Mouse (Mus musculus) limb, embryonic 15.5 days (tissue): Measurements from ENCODE around the gene Amd1. TPM values are rescaled to one million over a fixed set of nuclear protein-coding genes. Genes with fewer than 3 reads are reported as not detected.
"Not testable (repeated sequence)": the region's sequence is repeated elsewhere in the genome, so short reads cannot be mapped to it uniquely, and the experiment has no call there.

Source experiments
- ATAC-seq: fragments of 200-750 bp; cut with Nextera tagmentation; 2 replicates; pipeline ENCODE4 v1.8.0; 2017; ENCODE audit warnings: low read depth, moderate TSS enrichment; ENCODE audit not compliant: insufficient number of reproducible peaks, low FRiP score, low TSS enrichment
- H3K27ac ChIP-seq: fragments of 300-500 bp; sonication (generic); 2 replicates; pipeline ENCODE4 v1.5.1; 2015; ENCODE audit warnings: moderate library complexity, mild to moderate bottlenecking, inconsistent platforms
- H3K27me3 ChIP-seq: fragments of 300-500 bp; sonication (generic); 2 replicates; pipeline ENCODE4 v1.6.1; 2015; ENCODE audit warnings: inconsistent platforms
- H3K36me3 ChIP-seq: fragments of 300-500 bp; sonication (generic); 2 replicates; pipeline ENCODE4 v1.6.1; 2015; ENCODE audit warnings: inconsistent platforms
- H3K4me1 ChIP-seq: fragments of 300-500 bp; sonication (generic); 2 replicates; pipeline ENCODE4 v1.6.1; 2015; ENCODE audit warnings: inconsistent platforms
- H3K4me2 ChIP-seq: fragments of 300-500 bp; sonication (generic); 2 replicates; pipeline ENCODE4 v1.6.1; 2015; ENCODE audit warnings: mild to moderate bottlenecking, inconsistent platforms
- H3K4me3 ChIP-seq: fragments of 300-500 bp; sonication (generic); 2 replicates; pipeline ENCODE4 v1.5.1; 2015; ENCODE audit warnings: mild to moderate bottlenecking, inconsistent platforms
- H3K9ac ChIP-seq: fragments of 300-500 bp; sonication (generic); 2 replicates; pipeline ENCODE4 v1.6.1; 2015; ENCODE audit warnings: inconsistent platforms
- H3K9me3 ChIP-seq: fragments of 300-500 bp; sonication (generic); 2 replicates; pipeline ENCODE4 v1.6.1; 2016; ENCODE audit warnings: inconsistent platforms
- WGBS: fragments of 180-500 bp; shearing (Covaris S2); methylation state at CpG from one replicate; pipeline ENCODE4 v1.1.7; 2015; 5-methylcytosine and 5-hydroxymethylcytosine counted together
- polyA plus RNA-seq: library from polyadenylated mRNA; unstranded; fragments of >200 nt; fragmentation: Nextera tagmentation; extraction: Ambion mirVana; gene quantifications from 2 replicates; pipeline ENCODE4 v1.2.1, GENCODE M21; 2015

The Amd1 gene
- polyA plus RNA-seq, 1 experiment from 2014 or later = 45.8 TPM

GRCm38 (mm10) chr10:40330262-40330661 is 28.3 kb upstream of the Amd1 start:
- ATAC-seq = no peak
- Histone ChIP-seq H3K9ac (no peak overlapping the region), H3K4me3 (no peak overlapping the region), H3K4me2 (no peak overlapping the region), H3K4me1 (no peaks in the 10 kb centered on the region), H3K27ac (no peak overlapping the region), H3K9me3 (no peaks in the 10 kb centered on the region), H3K27me3 (no peaks in the 10 kb centered on the region), H3K36me3 (no peaks in the 10 kb centered on the region)
- WGBS = 73% methylated on average over 1 of the region's 1 CpGs

DNA sequence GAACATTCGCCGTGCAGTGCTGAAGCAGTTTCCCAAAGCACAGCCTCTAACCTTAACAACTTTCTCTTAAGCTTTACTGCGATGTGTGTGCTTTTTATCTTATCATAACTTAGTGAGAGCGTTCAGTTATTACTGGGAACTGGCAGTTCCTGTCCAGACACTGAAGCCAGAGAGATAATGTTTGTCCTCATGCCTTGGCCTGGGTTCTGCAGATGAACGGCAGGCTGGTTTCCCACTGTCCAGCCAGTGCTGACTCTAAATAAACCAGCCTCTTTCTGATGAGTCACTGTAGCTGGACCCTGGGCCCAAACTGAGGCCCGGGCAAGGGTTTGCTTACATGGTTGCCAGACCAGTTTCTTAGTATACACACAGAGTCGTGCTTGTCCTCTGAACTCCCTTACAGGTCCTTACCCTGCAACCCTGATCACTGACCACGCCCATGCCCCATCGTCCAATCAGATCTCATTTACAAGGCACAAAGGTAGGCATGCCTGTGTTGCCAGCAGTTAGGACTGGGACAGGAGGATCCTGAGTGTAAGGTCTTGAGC is 26.1 kb upstream of the Amd1 start:
- Histone ChIP-seq H3K4me1 (no peaks in the 10 kb centered on the region), H3K9me3 (no peaks in the 10 kb centered on the region), H3K9ac (no peak overlapping the region), H3K4me3 (no peak overlapping the region), H3K36me3 (no peaks in the 10 kb centered on the region), H3K4me2 (no peak overlapping the region), H3K27ac (no peak overlapping the region), H3K27me3 (no peaks in the 10 kb centered on the region)
- 75% methylated on average over 9 of the region's 9 CpGs for WGBS
- no peak for ATAC-seq

GRCm38 (mm10) chr10:40320306-40320705 is 18.3 kb upstream of the Amd1 start:
- Histone ChIP-seq H3K9ac (no peak overlapping the region), H3K4me1 (no peaks in the 10 kb centered on the region), H3K4me2 (no peak overlapping the region), H3K9me3 (no peaks in the 10 kb centered on the region), H3K36me3 (no peaks in the 10 kb centered on the region), H3K4me3 (no peak overlapping the region), H3K27me3 (no peaks in the 10 kb centered on the region), H3K27ac (no peak overlapping the region)
- WGBS = 82% methylated on average over 10 of the region's 10 CpGs
- ATAC-seq = no peak

- Histone ChIP-seq H3K36me3 (no peaks in the 10 kb centered on the region), H3K4me1 (no peaks in the 10 kb centered on the region), H3K9ac (no peak overlapping the region), H3K27me3 (no peaks in the 10 kb centered on the region), H3K4me3 (no peak overlapping the region), H3K27ac (no peak overlapping the region), H3K4me2 (no peak overlapping the region), H3K9me3 (no peaks in the 10 kb centered on the region)
- WGBS = 40% methylated on average over 7 of the region's 7 CpGs
- no peak for ATAC-seq
Measured at GRCm38 (mm10) chr10:40316841-40317585, 15.0 kb upstream of the Amd1 start.

GRCm38 (mm10) chr10:40312781-40313180 is 10.8 kb upstream of the Amd1 start:
- Histone ChIP-seq H3K27ac (no peak overlapping the region), H3K4me1 (no peaks in the 10 kb centered on the region), H3K9ac (no peak overlapping the region), H3K27me3 (no peaks in the 10 kb centered on the region), H3K9me3 (no peaks in the 10 kb centered on the region), H3K4me3 (no peak overlapping the region), H3K4me2 (no peak overlapping the region), H3K36me3 (no peaks in the 10 kb centered on the region)
- 76% methylated on average over 4 of the region's 4 CpGs for WGBS
- ATAC-seq = no peak

DNA sequence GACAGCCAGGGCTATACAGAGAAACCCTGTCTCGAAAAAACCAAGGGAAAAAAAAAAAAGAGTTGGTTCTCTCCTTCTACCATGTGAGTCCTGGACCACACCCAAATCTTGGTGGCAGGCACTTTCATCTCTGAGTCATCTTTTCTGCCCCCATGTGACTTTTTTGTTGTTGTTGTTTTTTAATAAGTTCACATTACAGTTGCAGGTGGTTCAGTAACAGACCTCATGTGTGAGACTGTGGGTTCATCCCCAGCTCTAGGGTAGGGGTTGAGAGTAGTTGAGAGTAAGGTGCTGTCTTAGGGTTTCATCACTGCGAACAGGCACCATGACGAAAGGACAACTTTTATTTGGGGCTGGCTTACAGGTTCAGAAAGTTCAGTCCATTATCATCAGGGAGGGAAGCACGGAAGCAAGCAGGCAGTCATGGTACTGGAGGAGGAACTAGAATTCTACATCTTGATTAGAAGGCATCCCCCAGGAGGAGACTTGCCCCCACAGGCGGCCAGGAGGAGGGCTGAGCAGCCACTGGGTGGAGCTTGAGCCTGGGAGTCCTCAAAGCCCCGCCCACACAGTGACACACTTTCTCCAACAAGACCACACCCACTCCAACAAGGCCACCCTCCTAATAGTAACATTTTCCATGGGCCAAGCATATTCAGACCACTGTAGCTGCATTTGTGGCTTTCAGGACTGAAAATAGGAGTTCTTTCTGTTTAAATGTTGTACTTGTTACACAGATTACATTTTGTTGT is 8.1 kb upstream of the Amd1 start:
- 50% methylated on average over 6 of the region's 6 CpGs for WGBS
- no peaks in the 10 kb centered on the region for H3K36me3 ChIP-seq

GRCm38 (mm10) chr10:40307826-40308583 is 6.0 kb upstream of the Amd1 start:
- ATAC-seq = no peak
- H3K4me1 ChIP-seq = no peaks in the 10 kb centered on the region
- H3K9ac ChIP-seq = no peak overlapping the region
- 65% methylated on average over 4 of the region's 4 CpGs for WGBS
- H3K36me3 ChIP-seq = no peaks in the 10 kb centered on the region
- H3K4me2 ChIP-seq = no peak overlapping the region
- no peak overlapping the region for H3K4me3 ChIP-seq
- no peaks in the 10 kb centered on the region for H3K27me3 ChIP-seq
- H3K9me3 ChIP-seq = no peaks in the 10 kb centered on the region
- H3K27ac ChIP-seq = no peak overlapping the region

More for the DNA sequence above, 8.1 kb upstream of the Amd1 start:
- Histone ChIP-seq H3K4me3 (no peak overlapping the region), H3K9me3 (no peaks in the 10 kb centered on the region), H3K27me3 (no peaks in the 10 kb centered on the region), H3K9ac (no peak overlapping the region), H3K4me2 (no peak overlapping the region), H3K4me1 (no peaks in the 10 kb centered on the region), H3K27ac (no peak overlapping the region)
- ATAC-seq = no peak

GRCm38 (mm10) chr10:40305989-40306388 is 4.0 kb upstream of the Amd1 start:
- Histone ChIP-seq H3K4me3 (no peak overlapping the region), H3K4me2 (no peak overlapping the region), H3K9me3 (no peaks in the 10 kb centered on the region), H3K27me3 (no peaks in the 10 kb centered on the region), H3K9ac (no peak overlapping the region), H3K27ac (no peak overlapping the region), H3K4me1 (no peaks in the 10 kb centered on the region), H3K36me3 (no peaks in the 10 kb centered on the region)
- WGBS = 80% methylated on average over 1 of the region's 1 CpGs
- ATAC-seq = no peak

- H3K9me3 ChIP-seq, H3K36me3 ChIP-seq, H3K27me3 ChIP-seq: not testable (repeated sequence)
- 0 out of 2 replicates have a peak, but pooled peaks have one; percentile 0 for ATAC-seq
- Histone ChIP-seq H3K4me3 (peak overlapping the region; percentile 94), H3K27ac (peak overlapping the region; percentile 91), H3K4me2 (peak overlapping the region; percentile 70), H3K4me1 (peaks cover 18% of the 10 kb centered on the region), H3K9ac (peak overlapping the region; percentile 82)
- WGBS = under 1% methylated on average over 64 of the region's 91 CpGs
Measured at GRCm38 (mm10) chr10:40301181-40302075, 558 bp downstream of the Amd1 start.

- Histone ChIP-seq H3K4me2 (peak overlapping the region; percentile 70), H3K27me3 (no peaks in the 10 kb centered on the region), H3K9me3 (no peaks in the 10 kb centered on the region), H3K27ac (peak overlapping the region; percentile 91), H3K36me3 (no peaks in the 10 kb centered on the region), H3K4me3 (peak overlapping the region; percentile 94), H3K4me1 (peaks cover 18% of the 10 kb centered on the region), H3K9ac (peak overlapping the region; percentile 82)
- WGBS = under 1% methylated on average over 36 of the region's 36 CpGs
- peak; percentile 76 for ATAC-seq
Measured at GRCm38 (mm10) chr10:40300648-40301171, 1.3 kb downstream of the Amd1 start.

DNA sequence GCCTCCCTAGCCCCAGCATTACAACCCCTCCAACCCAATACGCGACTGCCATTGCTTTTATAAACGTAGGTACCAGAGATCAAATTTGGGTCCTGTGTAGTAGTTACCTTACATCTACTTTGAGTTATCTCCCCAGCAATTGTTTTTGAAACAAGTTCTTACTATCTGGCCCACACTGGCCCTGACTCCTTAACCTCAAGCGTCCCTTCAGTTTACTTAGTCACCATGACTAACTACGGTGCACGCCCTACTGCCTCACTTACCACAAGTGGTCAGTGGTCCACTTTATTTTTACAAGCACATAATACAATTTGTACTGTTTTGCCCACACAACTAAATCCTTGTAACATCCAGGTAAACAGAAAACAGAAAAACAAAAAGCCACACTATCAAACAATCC is 9.3 kb downstream of the Amd1 start:
- Histone ChIP-seq H3K9me3 (no peaks in the 10 kb centered on the region), H3K27ac (no peak overlapping the region)

More for the DNA sequence above, 9.3 kb downstream of the Amd1 start:
- Histone ChIP-seq H3K4me2 (no peak overlapping the region), H3K9ac (no peak overlapping the region), H3K36me3 (peaks cover 31% of the 10 kb centered on the region), H3K27me3 (no peaks in the 10 kb centered on the region), H3K4me1 (0 out of 2 replicates have a peak, but pooled peaks cover 4% of the 10 kb centered on the region), H3K4me3 (no peak overlapping the region)
- 96% methylated on average over 6 of the region's 6 CpGs for WGBS
- no peak for ATAC-seq
